Mouse (Mus musculus): ENCODE data around the gene Tyk2.

DNA sequence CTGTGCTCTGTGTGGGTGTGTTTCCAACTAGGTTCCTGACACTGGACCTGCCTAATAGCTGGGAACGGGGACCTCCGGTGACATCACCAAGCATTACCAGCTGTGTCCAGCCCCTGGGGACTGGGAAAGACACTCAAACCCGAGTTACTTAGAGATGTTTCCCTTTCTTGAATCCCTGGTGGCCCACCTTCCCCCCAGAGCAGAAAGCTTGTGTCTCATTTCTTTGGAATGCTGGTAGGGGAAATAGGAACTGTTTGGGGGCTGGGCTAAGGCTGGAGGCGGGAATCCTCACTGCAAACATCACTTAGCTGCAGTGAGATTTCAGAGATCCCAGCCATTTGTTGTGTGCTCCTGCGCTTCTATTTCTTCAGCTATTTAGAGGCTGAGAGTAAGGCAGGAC is 22.8 kb upstream of the Tyk2 start:
- TF ChIP-seq CTCF (IDR thresholded peaks at IDR 0.05; ENCODE audit: borderline replicate concordance, insufficient read depth, low read depth, low read length) (no peak), POLR2A (IDR thresholded peaks at IDR 0.05; ENCODE audit: borderline replicate concordance, insufficient read depth, low read length) (no peak)
